Mouse (Mus musculus) heart, postnatal 0 days (tissue): Measurements from ENCODE around the gene Mid2. TPM values are rescaled to one million over a fixed set of nuclear protein-coding genes. Genes with fewer than 3 reads are reported as not detected.

Experiments
- ATAC-seq: fragments of 200-750 bp; cut with Nextera tagmentation; 2 replicates; pipeline ENCODE4 v1.8.0; 2017; ENCODE audit warnings: low read depth, moderate number of reproducible peaks, moderate library complexity; ENCODE audit not compliant: insufficient read depth
- DNase-seq: peaks from one replicate; pipeline ENCODE4 v3.0.0-alpha.2; 2016; ENCODE audit warnings: low spot score
- H3K27ac ChIP-seq: fragments of 300-500 bp; sonication (generic); 2 replicates; pipeline ENCODE4 v1.5.1; 2014; ENCODE audit warnings: low read depth, mild to moderate bottlenecking
- H3K27me3 ChIP-seq: fragments of 300-500 bp; sonication (generic); 2 replicates; pipeline ENCODE4 v1.6.1; 2014; ENCODE audit warnings: low read length, mixed read lengths; ENCODE audit not compliant: control insufficient read depth, insufficient read depth
- H3K36me3 ChIP-seq: fragments of 300-500 bp; sonication (generic); replicated peaks from 2 replicates; pipeline ENCODE4 v1.6.1; 2014; ENCODE audit warnings: low read length, mixed read lengths; ENCODE audit not compliant: control insufficient read depth, insufficient read depth
- H3K4me1 ChIP-seq: fragments of 300-500 bp; sonication (generic); 2 replicates; pipeline ENCODE4 v1.6.1; 2014; ENCODE audit warnings: antibody characterized with exemption; ENCODE audit not compliant: control insufficient read depth, insufficient read depth
- H3K4me2 ChIP-seq: fragments of 300-500 bp; sonication (generic); 2 replicates; pipeline ENCODE4 v1.6.1; 2014; ENCODE audit warnings: low read depth, mild to moderate bottlenecking, low read length, moderate library complexity
- H3K4me3 ChIP-seq: fragments of 300-500 bp; sonication (generic); 2 replicates; pipeline ENCODE4 v1.5.1; 2014; ENCODE audit warnings: low read depth, low read length
- H3K9ac ChIP-seq: fragments of 300-500 bp; sonication (generic); replicated peaks from 2 replicates; pipeline ENCODE4 v1.6.1; 2014; ENCODE audit warnings: low read depth, low read length, mixed read lengths
- H3K9me3 ChIP-seq: fragments of 300-500 bp; sonication (generic); replicated peaks from 2 replicates; pipeline ENCODE4 v1.6.1; 2016; ENCODE audit warnings: low read length; ENCODE audit not compliant: control insufficient read depth
- CTCF ChIP-seq: IDR thresholded peaks from 2 replicates; pipeline ENCODE4 v1.5.1; 2016; ENCODE audit warnings: antibody characterized with exemption, control low read depth, low read depth
- EP300 ChIP-seq: IDR thresholded peaks from 2 replicates; pipeline ENCODE4 v1.6.1; 2016; ENCODE audit warnings: antibody characterized with exemption, low read depth
- WGBS: fragments of 180-500 bp; shearing (Covaris S2); extraction: QIAGEN DNeasy Blood & Tissue Kit; methylation state at CpG from one replicate; pipeline ENCODE4 v1.1.7; 2014; 5-methylcytosine and 5-hydroxymethylcytosine counted together
- polyA plus RNA-seq: library from polyadenylated mRNA; unstranded; fragments of >200 nt; fragmentation: Nextera tagmentation; extraction: Ambion mirVana; gene quantifications from 2 replicates; pipeline ENCODE4 v1.2.1, GENCODE M21; 2015
- total RNA-seq: library from RNA; depleted of rRNA; stranded (reverse); fragments of >200 nt; gene quantifications from 2 replicates; pipeline ENCODE4 v1.2.3, GENCODE M21; 2014; ENCODE audit warnings: low replicate concordance

Mid2 gene
- total and polyA plus RNA-seq, 2 experiments from 2014 or later, result 5.2 to 19.2 TPM

DNA sequence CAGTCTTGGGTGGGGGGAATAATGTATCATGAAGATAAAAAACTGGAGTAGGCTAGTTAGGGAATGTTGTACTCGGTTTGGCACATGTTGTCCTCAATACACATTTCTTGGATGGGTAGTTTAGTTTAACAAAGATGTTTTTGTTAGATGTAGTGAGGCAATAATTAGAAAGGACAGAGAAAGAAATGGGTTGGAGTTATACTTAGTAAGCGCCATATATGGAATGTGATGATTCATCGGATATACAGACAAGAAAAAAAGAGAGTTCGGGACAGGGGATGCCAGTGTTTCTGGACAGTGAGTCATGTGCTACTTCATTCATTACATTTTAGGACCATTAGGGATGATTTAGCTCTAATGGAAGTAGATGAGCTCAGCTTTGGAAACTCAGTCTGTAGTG is 41.7 kb downstream of the Mid2 start:
- Histone ChIP-seq H3K4me3 (no peak overlapping the region), H3K36me3 (no peaks in the 10 kb centered on the region), H3K27ac (no peak overlapping the region), H3K4me1 (peaks cover 9% of the 10 kb centered on the region; the same call in 1 of the 2 replicates), H3K27me3 (no peaks in the 10 kb centered on the region), H3K9me3 (no peaks in the 10 kb centered on the region), H3K9ac (no peak overlapping the region), H3K4me2 (no peak overlapping the region)
- ATAC-seq (no peak), DNase-seq (no peak)
- 50% methylated on average over 4 of the region's 4 CpGs for WGBS
- TF ChIP-seq CTCF, result no peak
- TF ChIP-seq EP300, result no peak

DNA sequence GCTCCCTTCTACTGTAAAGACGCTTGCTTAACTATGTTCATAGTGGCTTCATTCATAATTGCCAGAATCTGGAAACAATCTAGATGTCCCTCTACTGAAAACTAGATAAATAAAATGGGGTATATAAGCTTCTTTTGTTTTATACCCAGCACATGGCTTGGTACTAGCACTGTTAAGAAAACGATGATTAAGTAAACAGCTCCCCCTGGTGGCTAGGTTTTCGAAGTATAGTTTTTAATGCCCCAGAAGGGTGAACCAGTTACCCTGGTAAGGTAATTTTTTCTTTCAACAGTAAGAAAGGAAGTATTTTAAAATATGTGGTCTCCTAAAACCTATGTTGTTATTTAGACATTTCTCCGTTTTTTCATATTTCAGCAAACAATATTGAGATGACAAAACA is 58.0 kb downstream of the Mid2 start:
- H3K9me3 ChIP-seq, result no peaks in the 10 kb centered on the region; the same call in 1 of the 2 replicates
- no peak overlapping the region for H3K9ac ChIP-seq
- no peak overlapping the region for H3K27ac ChIP-seq
- H3K4me2 ChIP-seq, result no peak overlapping the region
- no peak for ATAC-seq
- peak; percentile 32 for TF ChIP-seq CTCF
- TF ChIP-seq EP300, result no peak
- H3K4me1 ChIP-seq, result no peaks in the 10 kb centered on the region
- WGBS, result 43% methylated on average over 4 of the region's 4 CpGs
- no peak overlapping the region for H3K4me3 ChIP-seq
- no peak for DNase-seq
- H3K36me3 ChIP-seq, result no peaks in the 10 kb centered on the region
- H3K27me3 ChIP-seq, result no peaks in the 10 kb centered on the region

DNA sequence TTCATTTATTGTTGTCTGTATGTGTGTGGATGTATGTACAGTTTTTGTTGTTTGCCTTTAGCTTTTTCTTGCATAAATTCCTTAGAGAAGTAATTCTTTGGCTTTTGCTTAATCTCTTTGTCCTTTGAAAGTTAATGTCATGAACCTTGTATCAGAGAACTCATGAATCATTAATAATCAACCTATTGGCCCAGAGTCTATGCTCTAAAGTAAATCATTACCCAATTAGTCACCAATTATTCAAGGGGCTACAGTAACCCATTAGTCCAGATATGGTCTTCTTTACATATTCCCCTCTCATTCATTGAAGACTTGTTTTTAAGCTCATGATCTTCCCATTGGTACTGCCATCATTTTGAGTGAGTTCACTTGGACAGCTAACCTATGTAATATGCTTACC is 74.6 kb downstream of the Mid2 start:
- Histone ChIP-seq H3K4me2 (no peak overlapping the region), H3K4me3 (no peak overlapping the region)

DNA sequence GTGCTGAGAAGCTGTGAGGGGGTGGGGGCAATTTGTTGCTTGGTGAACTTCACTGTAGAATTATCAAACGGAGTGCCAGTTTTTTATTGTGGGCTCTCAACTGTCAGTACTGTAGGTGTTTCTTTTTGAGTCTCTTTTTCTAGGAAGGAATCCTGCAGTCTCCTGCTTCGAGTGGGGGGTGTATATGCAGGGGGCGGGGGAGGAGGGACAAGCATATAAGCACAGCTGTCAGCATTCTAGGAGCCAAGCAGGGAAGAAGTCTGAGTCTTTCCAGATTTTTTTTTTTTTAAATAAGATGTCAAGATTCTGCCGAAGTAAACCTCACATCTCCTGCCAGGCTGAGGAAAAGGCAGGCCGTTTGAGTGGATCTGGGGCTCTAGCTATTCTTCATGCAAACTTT is 78.8 kb downstream of the Mid2 start:
- Histone ChIP-seq H3K4me1 (no peaks in the 10 kb centered on the region), H3K4me2 (no peak overlapping the region), H3K4me3 (no peak overlapping the region), H3K9ac (no peak overlapping the region), H3K27me3 (no peaks in the 10 kb centered on the region), H3K36me3 (peaks cover 3% of the 10 kb centered on the region; the same call in 1 of the 2 replicates), H3K27ac (no peak overlapping the region), H3K9me3 (no peaks in the 10 kb centered on the region)
- DNase-seq (no peak), ATAC-seq (no peak)
- WGBS, result 45% methylated on average over 5 of the region's 5 CpGs
- no peak for TF ChIP-seq CTCF
- no peak for TF ChIP-seq EP300

More for the DNA sequence above, 74.6 kb downstream of the Mid2 start:
- ATAC-seq (no peak), DNase-seq (no peak)
- H3K4me1 ChIP-seq, result no peaks in the 10 kb centered on the region
- no peaks in the 10 kb centered on the region for H3K9me3 ChIP-seq
- H3K9ac ChIP-seq, result no peak overlapping the region
- 0 out of 2 replicates have a peak, but pooled peaks cover 3% of the 10 kb centered on the region for H3K36me3 ChIP-seq
- TF ChIP-seq CTCF, result no peak
- no peak for TF ChIP-seq EP300
- no peak overlapping the region for H3K27ac ChIP-seq
- no peaks in the 10 kb centered on the region for H3K27me3 ChIP-seq

DNA sequence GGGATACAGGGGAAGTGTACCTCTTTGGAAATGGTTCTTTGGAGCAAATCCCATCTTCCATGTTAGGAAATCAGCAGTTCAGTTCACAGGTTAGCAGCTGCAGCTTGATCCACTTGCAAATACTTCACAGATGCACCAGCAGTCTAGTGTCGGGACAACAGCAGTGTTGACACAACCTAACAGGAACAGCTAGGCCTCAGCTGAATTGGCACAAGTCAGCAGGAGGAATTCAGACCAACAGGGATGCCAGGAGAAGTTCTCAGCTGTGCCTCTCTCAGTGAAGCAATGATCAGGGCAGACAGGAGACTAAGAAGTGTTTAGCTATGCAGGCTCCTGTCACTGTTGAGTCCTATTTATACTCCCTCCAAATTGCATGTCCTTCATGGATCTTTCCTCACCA is 105.4 kb downstream of the Mid2 start:
- no peak overlapping the region for H3K4me2 ChIP-seq
- no peaks in the 10 kb centered on the region for H3K36me3 ChIP-seq
- H3K9me3 ChIP-seq, result no peaks in the 10 kb centered on the region
- DNase-seq (peak; percentile 9), ATAC-seq (peak; percentile 44; the same call in 1 of the 2 replicates)
- no peaks in the 10 kb centered on the region for H3K4me1 ChIP-seq
- H3K4me3 ChIP-seq, result no peak overlapping the region
- TF ChIP-seq EP300 (no peak), CTCF (no peak)
- H3K27ac ChIP-seq, result no peak overlapping the region
- 34% methylated on average over 1 of the region's 1 CpGs for WGBS
- no peaks in the 10 kb centered on the region for H3K27me3 ChIP-seq
- H3K9ac ChIP-seq, result no peak overlapping the region

DNA sequence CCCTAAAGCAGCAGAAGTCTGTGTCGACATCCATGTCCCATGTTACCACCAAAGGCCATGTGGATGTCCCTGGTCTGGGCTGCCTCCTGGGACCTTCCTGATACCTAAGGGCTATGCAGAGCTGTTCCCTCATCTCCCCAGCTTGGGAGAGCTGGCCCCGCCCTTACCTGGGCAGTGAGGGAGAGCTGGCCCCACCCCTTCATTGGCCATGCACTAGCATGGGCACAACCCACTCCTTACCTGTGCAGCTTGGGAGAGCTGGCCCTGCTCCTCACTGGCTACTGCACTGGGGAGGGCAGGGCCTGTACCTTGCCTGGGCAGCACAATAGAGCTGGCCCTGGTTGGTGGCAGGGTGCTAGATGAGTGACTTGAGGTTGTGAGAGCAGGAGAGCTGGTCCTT is 140.9 kb downstream of the Mid2 start:
- no peak for DNase-seq

More for the DNA sequence above, 140.9 kb downstream of the Mid2 start:
- 83% methylated on average over 2 of the region's 2 CpGs for WGBS
- H3K4me3 ChIP-seq, result no peak overlapping the region
- TF ChIP-seq EP300, result no peak
- TF ChIP-seq CTCF, result no peak
- H3K9me3 ChIP-seq, result no peaks in the 10 kb centered on the region
- no peak for ATAC-seq
- H3K27ac ChIP-seq, result no peak overlapping the region
- no peaks in the 10 kb centered on the region for H3K27me3 ChIP-seq
- no peak overlapping the region for H3K4me2 ChIP-seq
- H3K9ac ChIP-seq, result no peak overlapping the region
- no peaks in the 10 kb centered on the region for H3K4me1 ChIP-seq
- no peaks in the 10 kb centered on the region for H3K36me3 ChIP-seq
